Mouse (Mus musculus): ENCODE results near the gene Efhc1. TPM values are rescaled to one million over a fixed set of nuclear protein-coding genes. Genes with fewer than 3 reads are reported as not detected.
"Not testable (repeated sequence)": the region's sequence is repeated elsewhere in the genome, so short reads cannot be mapped to it uniquely, and the experiment has no call there.

Efhc1 gene
- polyA plus RNA-seq, 1 experiment, result 4.6 TPM

- H3K27ac ChIP-seq (ENCODE audit: insufficient read depth, low read length), result no peak overlapping the region
- peaks cover 9% of the 10 kb centered on the region for H3K4me1 ChIP-seq (ENCODE audit: control insufficient read depth, insufficient read depth, low read length)
- no peak overlapping the region for H3K4me3 ChIP-seq (ENCODE audit: insufficient read depth, low read length)
- no peak for TF ChIP-seq POLR2A (IDR thresholded peaks at IDR 0.05; ENCODE audit: low read depth, low read length)
- no peak for TF ChIP-seq CTCF (IDR thresholded peaks at IDR 0.05; ENCODE audit: borderline replicate concordance, insufficient read depth, low read length)
Measured at GRCm38 (mm10) chr1:20921081-20921528, 30.3 kb upstream of the Efhc1 start.

GRCm38 (mm10) chr1:20922612-20923399 lies 28.6 kb upstream of the Efhc1 start:
- Histone ChIP-seq H3K27ac (ENCODE audit: insufficient read depth, low read length) (peak overlapping the region; percentile 74), H3K4me1 (ENCODE audit: control insufficient read depth, insufficient read depth, low read length) (peaks cover 9% of the 10 kb centered on the region), H3K4me3 (ENCODE audit: insufficient read depth, low read length) (no peak overlapping the region)
- TF ChIP-seq CTCF (IDR thresholded peaks at IDR 0.05; ENCODE audit: borderline replicate concordance, insufficient read depth, low read length) (no peak), POLR2A (IDR thresholded peaks at IDR 0.05; ENCODE audit: low read depth, low read length) (no peak)

- H3K27ac ChIP-seq (ENCODE audit: insufficient read depth, low read length); H3K4me1 ChIP-seq (ENCODE audit: control insufficient read depth, insufficient read depth, low read length); H3K4me3 ChIP-seq (ENCODE audit: insufficient read depth, low read length): not testable (repeated sequence)
Measured at GRCm38 (mm10) chr1:20925324-20925723, 26.1 kb upstream of the Efhc1 start.

GRCm38 (mm10) chr1:20925926-20926325 lies 25.5 kb upstream of the Efhc1 start:
- Histone ChIP-seq H3K4me1 (ENCODE audit: control insufficient read depth, insufficient read depth, low read length) (peaks cover 9% of the 10 kb centered on the region), H3K27ac (ENCODE audit: insufficient read depth, low read length) (no peak overlapping the region; the same call in 1 of the 2 replicates), H3K4me3 (ENCODE audit: insufficient read depth, low read length) (no peak overlapping the region)
- TF ChIP-seq POLR2A (IDR thresholded peaks at IDR 0.05; ENCODE audit: low read depth, low read length), result no peak
- TF ChIP-seq CTCF (IDR thresholded peaks at IDR 0.05; ENCODE audit: borderline replicate concordance, insufficient read depth, low read length), result no peak

GRCm38 (mm10) chr1:20926376-20926775 lies 25.1 kb upstream of the Efhc1 start:
- TF ChIP-seq POLR2A (IDR thresholded peaks at IDR 0.05; ENCODE audit: low read depth, low read length), result no peak
- no peak for TF ChIP-seq CTCF (IDR thresholded peaks at IDR 0.05; ENCODE audit: borderline replicate concordance, insufficient read depth, low read length)
- H3K4me1 ChIP-seq (ENCODE audit: control insufficient read depth, insufficient read depth, low read length), result peaks cover 9% of the 10 kb centered on the region
- no peak overlapping the region for H3K4me3 ChIP-seq (ENCODE audit: insufficient read depth, low read length)
- no peak overlapping the region for H3K27ac ChIP-seq (ENCODE audit: insufficient read depth, low read length)

GRCm38 (mm10) chr1:20928487-20928886 lies 22.9 kb upstream of the Efhc1 start:
- Histone ChIP-seq H3K4me3 (ENCODE audit: insufficient read depth, low read length) (no peak overlapping the region), H3K27ac (ENCODE audit: insufficient read depth, low read length) (no peak overlapping the region)
- no peak for TF ChIP-seq POLR2A (IDR thresholded peaks at IDR 0.05; ENCODE audit: low read depth, low read length)
- no peak for TF ChIP-seq CTCF (IDR thresholded peaks at IDR 0.05; ENCODE audit: borderline replicate concordance, insufficient read depth, low read length)

GRCm38 (mm10) chr1:20933457-20933856 lies 18.0 kb upstream of the Efhc1 start:
- H3K4me3 ChIP-seq (ENCODE audit: insufficient read depth, low read length), result no peak overlapping the region
- TF ChIP-seq CTCF (IDR thresholded peaks at IDR 0.05; ENCODE audit: borderline replicate concordance, insufficient read depth, low read length) (peak; percentile 86), POLR2A (IDR thresholded peaks at IDR 0.05; ENCODE audit: low read depth, low read length) (no peak)
- no peak overlapping the region for H3K27ac ChIP-seq (ENCODE audit: insufficient read depth, low read length)
- no peaks in the 10 kb centered on the region for H3K4me1 ChIP-seq (ENCODE audit: control insufficient read depth, insufficient read depth, low read length)

More at GRCm38 (mm10) chr1:20928487-20928886, 22.9 kb upstream of the Efhc1 start:
- H3K4me1 ChIP-seq (ENCODE audit: control insufficient read depth, insufficient read depth, low read length), result peaks cover 3% of the 10 kb centered on the region; the same call in 1 of the 2 replicates

- Histone ChIP-seq H3K27ac (ENCODE audit: insufficient read depth, low read length) (no peak overlapping the region), H3K4me3 (ENCODE audit: insufficient read depth, low read length) (no peak overlapping the region), H3K4me1 (ENCODE audit: control insufficient read depth, insufficient read depth, low read length) (no peaks in the 10 kb centered on the region)
- TF ChIP-seq POLR2A (IDR thresholded peaks at IDR 0.05; ENCODE audit: low read depth, low read length), result no peak
- no peak for TF ChIP-seq CTCF (IDR thresholded peaks at IDR 0.05; ENCODE audit: borderline replicate concordance, insufficient read depth, low read length)
Measured at GRCm38 (mm10) chr1:20935106-20935505, 16.3 kb upstream of the Efhc1 start.

- Histone ChIP-seq H3K4me1 (ENCODE audit: control insufficient read depth, insufficient read depth, low read length) (no peaks in the 10 kb centered on the region), H3K27ac (ENCODE audit: insufficient read depth, low read length) (no peak overlapping the region), H3K4me3 (ENCODE audit: insufficient read depth, low read length) (no peak overlapping the region)
- TF ChIP-seq POLR2A (IDR thresholded peaks at IDR 0.05; ENCODE audit: low read depth, low read length) (no peak), CTCF (IDR thresholded peaks at IDR 0.05; ENCODE audit: borderline replicate concordance, insufficient read depth, low read length) (no peak; the same call in 1 of the 2 replicates)
Measured at GRCm38 (mm10) chr1:20939046-20939445, 12.4 kb upstream of the Efhc1 start.

- no peak overlapping the region for H3K4me3 ChIP-seq (ENCODE audit: insufficient read depth, low read length)
- H3K4me1 ChIP-seq (ENCODE audit: control insufficient read depth, insufficient read depth, low read length), result no peaks in the 10 kb centered on the region
- TF ChIP-seq POLR2A (IDR thresholded peaks at IDR 0.05; ENCODE audit: low read depth, low read length) (no peak), CTCF (IDR thresholded peaks at IDR 0.05; ENCODE audit: borderline replicate concordance, insufficient read depth, low read length) (no peak)
- H3K27ac ChIP-seq (ENCODE audit: insufficient read depth, low read length), result no peak overlapping the region
Measured at GRCm38 (mm10) chr1:20940151-20940550, 11.3 kb upstream of the Efhc1 start.
